Mouse (Mus musculus) hindbrain, embryonic 13.5 days (tissue): ENCODE measurements around the gene Sema7a. TPM values are rescaled to one million over a fixed set of nuclear protein-coding genes. Genes with fewer than 3 reads are reported as not detected.
A peak's percentile ranks its signal among the peaks of the same experiment; 100 is the strongest.

Source experiments
- ATAC-seq: fragments of 200-750 bp; cut with Nextera tagmentation; 2 replicates; pipeline ENCODE4 v1.8.0; 2017; ENCODE audit warnings: moderate TSS enrichment; ENCODE audit not compliant: low FRiP score
- H3K27ac ChIP-seq: fragments of 300-500 bp; sonication (generic); 2 replicates; pipeline ENCODE4 v1.5.1; 2015; ENCODE audit warnings: inconsistent platforms, mild to moderate bottlenecking, moderate library complexity
- H3K27me3 ChIP-seq: fragments of 300-500 bp; sonication (generic); 2 replicates; pipeline ENCODE4 v1.6.1; 2015; ENCODE audit warnings: mild to moderate bottlenecking, inconsistent platforms
- H3K36me3 ChIP-seq: fragments of 300-500 bp; sonication (generic); 2 replicates; pipeline ENCODE4 v1.6.1; 2015; ENCODE audit warnings: mild to moderate bottlenecking, inconsistent platforms
- H3K4me1 ChIP-seq: fragments of 300-500 bp; sonication (generic); replicated peaks from 2 replicates; pipeline ENCODE4 v1.6.1; 2015; ENCODE audit warnings: inconsistent platforms
- H3K4me2 ChIP-seq: fragments of 300-500 bp; sonication (generic); 2 replicates; pipeline ENCODE4 v1.6.1; 2015; ENCODE audit warnings: inconsistent platforms, mild to moderate bottlenecking, moderate library complexity
- H3K4me3 ChIP-seq: fragments of 300-500 bp; sonication (generic); 2 replicates; pipeline ENCODE4 v1.5.1; 2015; ENCODE audit warnings: mild to moderate bottlenecking, inconsistent platforms
- H3K9ac ChIP-seq: fragments of 300-500 bp; sonication (generic); 2 replicates; pipeline ENCODE4 v1.6.1; 2015; ENCODE audit warnings: mild to moderate bottlenecking, inconsistent platforms
- H3K9me3 ChIP-seq: fragments of 300-500 bp; sonication (generic); 2 replicates; pipeline ENCODE4 v1.6.1; 2016; ENCODE audit warnings: inconsistent platforms
- WGBS: fragments of 180-500 bp; shearing (Covaris S2); methylation state at CpG from one replicate; pipeline ENCODE4 v1.1.7; 2015; 5-methylcytosine and 5-hydroxymethylcytosine counted together
- polyA plus RNA-seq: library from polyadenylated mRNA; unstranded; fragments of >200 nt; fragmentation: Nextera tagmentation; extraction: Ambion mirVana; gene quantifications from 2 replicates; pipeline ENCODE4 v1.2.1, GENCODE M21; 2015

Sema7a gene
- polyA plus RNA-seq, 1 experiment from 2014 or later, result 4.2 TPM

DNA sequence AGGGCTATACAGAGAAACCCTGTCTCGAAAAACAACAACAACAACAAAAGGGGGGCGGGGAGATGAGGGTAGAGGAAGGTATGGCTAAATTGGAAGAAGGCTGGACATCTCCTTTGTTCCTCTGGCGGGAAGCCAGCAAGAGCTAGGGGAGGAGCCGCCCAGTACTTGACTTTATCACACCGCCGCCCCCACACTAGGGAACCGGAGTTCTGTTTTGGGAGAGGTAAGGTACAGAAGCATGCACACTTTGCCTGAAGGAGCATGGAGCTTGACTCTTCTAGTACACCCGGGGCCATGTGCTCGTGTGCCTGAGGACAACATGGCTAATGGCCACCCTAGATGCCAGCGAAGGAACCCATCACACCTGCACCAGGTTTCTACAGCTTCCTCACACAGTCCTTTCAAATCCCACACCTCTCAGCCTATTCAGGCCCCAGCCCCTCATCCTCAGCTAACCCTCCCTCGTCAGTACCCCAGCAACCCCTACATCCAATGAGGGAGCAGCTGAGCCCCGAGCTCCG, 57.7 kb downstream of the Sema7a start:
- Histone ChIP-seq H3K27me3 (peaks cover 39% of the 10 kb centered on the region), H3K4me3 (peak overlapping the region; percentile 38), H3K4me1 (peaks cover 18% of the 10 kb centered on the region), H3K4me2 (peak overlapping the region; percentile 70), H3K9ac (peak overlapping the region; percentile 65), H3K9me3 (no peaks in the 10 kb centered on the region), H3K27ac (no peak overlapping the region), H3K36me3 (no peaks in the 10 kb centered on the region)
- peak; percentile 95; the same call in 1 of the 2 replicates for ATAC-seq
- 21% methylated on average over 13 of the region's 13 CpGs for WGBS

DNA sequence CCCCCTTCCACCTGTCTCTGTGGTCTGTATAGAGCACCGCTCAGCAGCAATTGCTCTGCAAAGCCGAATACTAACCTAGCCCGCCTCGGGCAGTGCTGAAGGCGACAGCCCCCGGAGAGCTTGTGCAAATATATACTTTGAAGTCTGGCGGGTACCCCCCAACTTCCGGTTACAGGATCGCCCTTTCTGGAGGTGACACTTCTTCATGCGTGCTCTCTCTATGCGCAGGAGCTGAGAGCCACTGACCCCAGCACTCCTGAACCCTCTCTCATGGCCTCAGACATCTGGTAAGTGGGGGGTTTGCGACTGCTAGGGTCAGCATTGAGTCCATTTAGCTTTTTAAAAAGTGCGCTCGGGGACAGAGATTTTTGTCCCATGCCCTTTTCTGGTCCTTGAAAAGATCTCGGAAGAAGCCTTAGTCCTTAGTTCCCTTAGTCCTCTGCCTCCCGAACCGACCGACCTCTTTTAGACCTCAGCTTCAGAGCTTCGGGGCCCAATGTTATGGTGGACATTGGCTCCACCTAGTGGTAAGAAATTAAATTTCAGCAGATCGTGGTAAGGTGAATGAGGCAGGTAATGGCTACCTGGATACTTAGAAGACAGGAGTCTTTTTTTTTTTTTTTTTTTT, 58.2 kb downstream of the Sema7a start:
- Histone ChIP-seq H3K9me3 (no peaks in the 10 kb centered on the region), H3K9ac (peak overlapping the region; percentile 65), H3K4me1 (peaks cover 14% of the 10 kb centered on the region), H3K36me3 (no peaks in the 10 kb centered on the region), H3K27me3 (peaks cover 39% of the 10 kb centered on the region), H3K4me3 (peak overlapping the region; percentile 38), H3K4me2 (peak overlapping the region; percentile 70), H3K27ac (no peak overlapping the region)
- ATAC-seq, result peak; percentile 71
- under 1% methylated on average over 20 of the region's 20 CpGs for WGBS

DNA sequence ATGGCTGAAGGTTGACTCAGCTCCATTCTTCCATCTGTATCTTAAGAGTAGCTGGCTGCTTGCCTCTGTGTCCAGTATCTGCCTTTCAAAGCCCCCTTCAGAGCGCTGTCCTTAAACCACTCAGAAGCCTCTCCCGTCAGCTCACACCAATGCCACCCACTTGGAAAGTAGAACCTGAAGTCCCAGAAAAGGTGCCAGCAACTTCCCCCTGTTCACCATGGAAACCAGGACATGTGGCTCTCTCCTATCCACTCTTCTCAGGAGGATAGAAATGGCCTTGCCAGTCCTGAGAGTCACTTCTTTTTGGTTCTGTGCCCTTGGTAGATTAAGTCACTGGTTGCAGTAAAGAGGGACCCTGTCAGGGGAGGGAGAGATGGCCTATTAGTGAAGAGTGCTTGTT, 58.8 kb downstream of the Sema7a start:
- ATAC-seq, result no peak
- peaks cover 39% of the 10 kb centered on the region for H3K27me3 ChIP-seq
- no peak overlapping the region for H3K4me3 ChIP-seq
- H3K27ac ChIP-seq, result no peak overlapping the region
- H3K36me3 ChIP-seq, result no peaks in the 10 kb centered on the region
- H3K4me1 ChIP-seq, result peaks cover 9% of the 10 kb centered on the region
- H3K9me3 ChIP-seq, result no peaks in the 10 kb centered on the region
- 53% methylated on average over 2 of the region's 2 CpGs for WGBS
- H3K4me2 ChIP-seq, result no peak overlapping the region
- no peak overlapping the region for H3K9ac ChIP-seq

DNA sequence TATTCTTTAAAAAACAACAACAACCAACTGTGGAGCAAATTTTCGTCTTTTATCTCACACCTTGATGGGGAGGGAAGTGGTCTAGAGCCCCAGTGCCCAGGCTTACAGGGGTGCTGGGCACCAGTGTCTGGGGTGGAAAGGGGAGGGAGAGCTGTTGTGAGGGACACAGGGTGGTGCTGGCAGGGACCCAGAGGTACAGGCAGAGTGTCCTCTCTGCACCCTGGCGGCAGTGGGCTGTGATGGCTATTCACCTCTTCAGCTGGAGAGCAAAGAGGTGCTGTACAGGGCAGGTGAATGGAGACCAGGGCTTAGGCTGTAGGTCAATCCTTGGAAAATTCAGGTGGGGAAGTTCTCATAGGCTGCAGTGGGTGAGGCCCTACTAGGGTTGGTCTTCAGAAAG, 59.8 kb downstream of the Sema7a start:
- Histone ChIP-seq H3K4me3 (no peak overlapping the region), H3K9ac (0 out of 2 replicates have a peak overlapping the region, but pooled peaks have one; percentile 46), H3K4me2 (no peak overlapping the region), H3K27ac (no peak overlapping the region), H3K4me1 (peaks cover 8% of the 10 kb centered on the region), H3K9me3 (no peaks in the 10 kb centered on the region), H3K36me3 (no peaks in the 10 kb centered on the region), H3K27me3 (peaks cover 39% of the 10 kb centered on the region)
- no peak for ATAC-seq
- WGBS, result 47% methylated on average over 2 of the region's 2 CpGs

DNA sequence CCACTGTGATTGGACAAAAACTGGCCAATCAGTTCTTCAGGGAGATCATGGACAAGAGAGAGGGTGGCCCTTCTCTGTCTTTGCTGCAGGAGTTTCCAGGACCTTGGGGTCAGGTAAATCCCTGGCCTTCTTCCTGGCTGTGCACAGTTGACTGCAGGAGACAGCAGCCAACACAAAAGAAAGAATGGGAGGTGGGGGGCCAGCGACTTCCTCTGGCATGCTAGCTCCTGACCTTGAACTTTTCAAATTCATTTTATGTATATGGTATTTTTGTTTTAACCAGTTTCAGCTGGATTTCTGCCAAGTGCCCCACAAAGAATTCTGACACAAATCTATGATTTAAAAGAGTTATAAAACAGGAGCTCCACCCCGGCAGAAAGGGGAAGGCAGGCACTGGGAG, 63.4 kb downstream of the Sema7a start:
- Histone ChIP-seq H3K4me1 (peaks cover 3% of the 10 kb centered on the region), H3K27ac (no peak overlapping the region), H3K9ac (0 out of 2 replicates have a peak overlapping the region, but pooled peaks have one; percentile 5), H3K4me3 (no peak overlapping the region), H3K27me3 (peaks cover 26% of the 10 kb centered on the region), H3K36me3 (no peaks in the 10 kb centered on the region), H3K4me2 (no peak overlapping the region), H3K9me3 (no peaks in the 10 kb centered on the region)
- 42% methylated on average over 2 of the region's 2 CpGs for WGBS
- no peak for ATAC-seq

DNA sequence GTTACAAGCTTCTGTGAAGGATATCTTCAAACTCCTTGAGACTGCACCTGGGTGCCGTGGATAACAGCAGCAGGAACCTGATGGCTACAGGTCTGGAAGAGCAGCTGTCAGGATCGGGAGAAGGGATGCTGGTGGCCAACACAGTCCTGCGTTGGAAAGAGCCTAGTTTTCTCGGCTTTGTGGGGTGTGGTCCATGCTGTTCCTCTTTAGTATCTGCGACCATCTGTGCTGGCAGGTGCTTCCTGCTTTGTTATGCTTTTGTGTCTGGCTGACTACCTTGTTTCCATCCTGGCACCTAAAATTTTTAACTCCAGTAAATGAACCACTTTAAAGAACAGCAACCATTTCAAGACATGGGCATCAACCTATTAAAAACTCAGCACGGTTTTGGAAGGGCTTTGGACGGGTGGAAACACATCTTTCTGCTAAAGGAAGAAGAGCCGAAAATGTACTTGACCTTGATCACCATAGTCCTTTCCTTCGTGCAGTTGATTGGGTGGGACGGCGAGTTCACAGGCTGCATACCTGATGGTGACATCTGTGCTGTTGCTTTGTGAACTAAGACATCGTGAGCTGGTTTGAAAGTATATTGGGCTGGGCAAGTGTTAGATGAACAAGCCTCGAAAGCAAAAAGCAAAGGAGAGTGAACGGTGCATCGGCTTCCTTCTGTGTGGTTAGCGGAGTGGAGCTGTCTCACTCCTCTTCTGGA, 66.0 kb downstream of the Sema7a start, which contains the start of gene Cyp11a1:
Gene Cyp11a1, plus strand, starts transcription at position 659 of the 709 bp plus-strand sequence.
- 89% methylated on average over 16 of the region's 16 CpGs for WGBS
- Histone ChIP-seq H3K4me3 (no peak within 1 kb of the TSS), H3K4me2 (no peak within 1 kb of the TSS), H3K4me1 (peaks cover 15% of the 10 kb centered on the region), H3K36me3 (no peaks in the 10 kb centered on the region), H3K27me3 (peaks cover 7% of the 10 kb centered on the region; the same call in 1 of the 2 replicates), H3K27ac (no peak within 1 kb of the TSS), H3K9me3 (no peaks in the 10 kb centered on the region), H3K9ac (no peak within 1 kb of the TSS)
- ATAC-seq, result no peak

DNA sequence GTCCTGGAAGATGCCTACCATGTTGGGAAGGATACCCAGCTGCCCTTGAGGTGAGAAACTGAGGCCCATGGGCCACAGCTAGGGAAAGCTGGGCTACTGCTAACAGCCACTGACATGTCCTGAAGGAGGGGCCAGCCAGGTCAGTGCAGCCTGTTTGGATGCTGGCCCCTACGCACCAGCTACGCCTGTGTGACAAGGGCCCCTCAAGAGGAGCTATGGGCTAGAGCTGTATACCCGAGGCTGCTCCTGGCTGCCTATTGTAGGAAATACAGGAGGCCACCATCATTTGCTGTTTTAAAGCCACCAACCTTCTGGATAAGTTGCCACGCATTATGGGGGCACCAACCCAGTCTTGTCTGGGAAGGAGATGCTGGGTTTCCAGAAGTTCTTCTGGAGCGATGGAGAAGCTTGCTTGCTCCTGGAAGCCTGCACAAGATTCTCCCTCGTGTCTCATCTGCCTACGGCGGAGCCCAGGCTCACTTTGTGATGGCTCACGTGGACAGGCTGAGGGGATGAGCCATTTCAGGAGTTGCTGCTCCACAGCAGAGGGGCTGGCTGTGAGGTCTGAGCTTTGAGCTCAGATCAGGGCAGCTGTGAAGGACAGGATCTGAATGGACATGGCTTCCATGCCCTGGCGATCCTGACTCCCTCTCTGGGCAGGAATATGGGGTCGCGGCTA, 68.6 kb downstream of the Sema7a start:
- Histone ChIP-seq H3K4me3 (peak overlapping the region; percentile 22), H3K9ac (peak overlapping the region; percentile 70), H3K4me2 (peak overlapping the region; percentile 50), H3K27ac (peak overlapping the region; percentile 92), H3K36me3 (no peaks in the 10 kb centered on the region), H3K9me3 (no peaks in the 10 kb centered on the region), H3K27me3 (no peaks in the 10 kb centered on the region), H3K4me1 (peaks cover 15% of the 10 kb centered on the region)
- WGBS, result 50% methylated on average over 12 of the region's 12 CpGs
- peak; percentile 73 for ATAC-seq

DNA sequence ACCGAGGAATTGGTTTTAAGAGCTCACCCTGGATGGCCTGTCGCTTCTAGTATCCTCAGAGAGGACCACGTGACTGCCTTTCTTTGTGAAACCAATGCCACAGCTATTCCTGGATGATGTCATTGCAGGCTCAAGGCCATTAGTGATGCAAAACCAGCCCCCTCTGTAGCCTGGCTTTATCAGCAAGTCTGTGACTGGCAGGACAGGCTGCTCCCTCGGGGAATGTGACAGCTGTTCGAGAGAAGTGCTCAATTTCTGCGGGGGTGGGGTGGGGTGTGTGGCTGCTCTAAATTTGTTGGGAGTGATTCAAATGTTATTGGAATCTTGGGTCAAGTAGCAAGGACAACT, 69.1 kb downstream of the Sema7a start:
- peak overlapping the region; percentile 70 for H3K9ac ChIP-seq
- 2% methylated on average over 6 of the region's 6 CpGs for WGBS
- H3K27me3 ChIP-seq, result no peaks in the 10 kb centered on the region
- H3K36me3 ChIP-seq, result no peaks in the 10 kb centered on the region
- H3K4me1 ChIP-seq, result peaks cover 15% of the 10 kb centered on the region
- peak; percentile 90 for ATAC-seq
- peak overlapping the region; percentile 92 for H3K27ac ChIP-seq
- H3K4me3 ChIP-seq, result peak overlapping the region; percentile 22
- peak overlapping the region; percentile 50 for H3K4me2 ChIP-seq
- H3K9me3 ChIP-seq, result no peaks in the 10 kb centered on the region

DNA sequence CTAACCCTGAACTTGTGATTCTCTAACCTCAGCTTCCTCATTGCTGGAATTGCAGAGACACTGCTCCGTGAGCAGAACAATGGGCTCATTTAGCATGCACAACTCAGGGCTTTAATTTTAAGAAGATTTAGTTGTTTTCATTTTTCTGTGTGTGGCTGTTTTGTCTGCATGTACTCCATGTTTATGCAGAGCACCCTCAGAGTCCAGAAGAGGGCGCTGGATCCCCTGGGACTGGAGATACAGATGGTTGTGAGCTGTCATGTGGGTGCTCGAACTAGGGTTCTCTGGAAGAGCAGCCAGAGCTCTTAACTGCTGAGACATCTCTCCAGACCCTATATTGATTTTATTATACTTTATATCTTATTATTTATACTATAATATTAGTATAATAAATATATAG, 69.7 kb downstream of the Sema7a start:
- Histone ChIP-seq H3K4me1 (peaks cover 15% of the 10 kb centered on the region), H3K36me3 (no peaks in the 10 kb centered on the region), H3K27me3 (no peaks in the 10 kb centered on the region), H3K4me3 (no peak overlapping the region), H3K9me3 (no peaks in the 10 kb centered on the region), H3K4me2 (no peak overlapping the region), H3K27ac (peak overlapping the region; percentile 92), H3K9ac (no peak overlapping the region)
- WGBS, result 47% methylated on average over 3 of the region's 3 CpGs
- ATAC-seq, result no peak

DNA sequence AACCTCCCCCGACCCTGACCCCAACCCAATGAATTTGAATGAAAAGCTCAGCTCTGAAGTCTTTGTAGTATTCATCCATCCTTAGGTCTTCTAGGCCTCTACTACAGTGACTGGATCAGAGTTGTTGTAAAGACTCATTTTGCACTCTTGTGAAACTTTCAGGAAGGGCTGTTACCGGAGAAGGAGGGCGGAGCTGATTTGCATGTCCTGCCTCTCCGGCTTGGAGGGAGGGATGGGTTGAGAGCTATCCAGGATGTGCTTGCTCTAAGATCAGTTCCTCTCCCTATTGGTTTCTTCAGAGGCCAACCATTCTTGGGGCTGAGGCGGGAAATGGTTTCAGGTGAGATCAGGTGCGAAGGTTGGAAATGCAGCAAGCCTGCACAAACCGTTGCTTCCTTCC, 71.1 kb downstream of the Sema7a start:
- Histone ChIP-seq H3K27me3 (no peaks in the 10 kb centered on the region), H3K4me3 (no peak overlapping the region), H3K27ac (no peak overlapping the region), H3K36me3 (no peaks in the 10 kb centered on the region), H3K4me1 (peaks cover 15% of the 10 kb centered on the region), H3K9ac (no peak overlapping the region), H3K4me2 (no peak overlapping the region), H3K9me3 (no peaks in the 10 kb centered on the region)
- 42% methylated on average over 7 of the region's 7 CpGs for WGBS
- no peak for ATAC-seq

DNA sequence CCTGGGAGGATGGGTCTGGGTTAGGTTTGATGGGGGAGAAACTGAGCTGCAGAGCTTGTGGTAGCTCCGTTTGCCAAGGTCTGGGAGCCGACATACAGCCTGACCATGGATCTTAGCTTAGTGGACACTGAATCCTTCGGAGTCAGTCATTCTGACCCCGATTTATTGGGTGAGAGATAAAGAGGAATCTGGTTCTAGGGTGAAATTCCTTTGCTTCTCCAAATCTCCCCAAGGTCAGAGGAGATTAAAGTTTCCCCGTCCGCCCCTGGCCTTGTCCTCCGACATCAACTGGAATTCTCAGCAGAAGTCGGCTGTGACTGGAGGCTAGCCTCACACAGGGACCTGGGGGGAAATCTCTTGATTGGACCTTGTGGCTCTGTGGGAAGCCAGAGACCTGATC, 71.6 kb downstream of the Sema7a start:
- WGBS, result 89% methylated on average over 8 of the region's 8 CpGs
- Histone ChIP-seq H3K27me3 (no peaks in the 10 kb centered on the region), H3K9ac (no peak overlapping the region), H3K36me3 (no peaks in the 10 kb centered on the region), H3K4me1 (peaks cover 15% of the 10 kb centered on the region), H3K4me2 (no peak overlapping the region), H3K27ac (no peak overlapping the region), H3K9me3 (no peaks in the 10 kb centered on the region), H3K4me3 (no peak overlapping the region)
- ATAC-seq, result no peak
